Comparison of ENCODE assay signal across 9 mouse cellular contexts in the genomic region with DNA sequence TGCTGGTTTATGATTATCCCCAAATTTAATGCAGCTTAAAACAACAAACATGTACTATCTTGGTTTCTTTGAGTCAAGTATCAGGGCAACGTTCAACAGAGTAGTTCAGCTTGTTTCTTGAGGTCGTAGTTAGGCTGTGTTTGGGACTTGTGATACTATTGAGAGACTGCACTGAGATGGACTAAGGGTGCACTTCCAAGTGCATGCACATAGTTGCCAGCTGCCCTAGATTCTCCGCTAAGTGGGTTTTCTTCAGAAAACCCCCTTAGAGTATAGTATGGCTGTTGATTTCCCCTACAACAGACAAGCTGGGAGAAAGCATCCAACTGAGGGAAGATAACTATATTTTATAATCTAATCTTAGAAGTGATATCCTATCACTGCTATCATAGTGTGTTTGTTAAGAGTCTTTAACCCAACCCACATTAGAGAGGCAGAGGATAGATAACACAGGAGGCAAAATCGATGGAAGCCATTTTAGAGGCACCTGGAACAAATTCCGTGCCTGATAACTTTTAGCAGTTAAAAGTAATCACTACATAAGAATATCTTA. TPM values are rescaled to one million over a fixed set of nuclear protein-coding genes. Genes with fewer than 3 reads are reported as not detected.
DNase-seq lines count a peak whose midpoint lies in the region; ATAC-seq and TF ChIP-seq lines count a peak whose summit lies in the region.
"Had no signal": no experiment of that assay in that cellular context is flagged by ENCODE, and none has a peak within 500 bp of the region (broad histone marks: within the 10 kb centered on the region; RNA-seq: fewer than 3 reads in every experiment).

No protein-coding gene starts in this region.

- no peak for TF ChIP-seq POLR2A in lung, adult 2 months (IDR thresholded peaks at IDR 0.05; ENCODE audit: borderline replicate concordance, extremely low read depth, low read depth, low read length)

- intact Hi-C loops in gastrocnemius, adult 2 months (cut with DNase I) = no loop called here

- TF ChIP-seq CTCF in gastrocnemius, adult 2 months (IDR thresholded peaks at IDR 0.05) = no peak
- no peak for TF ChIP-seq CTCF in lung, adult 2 months (IDR thresholded peaks at IDR 0.05; ENCODE audit: insufficient read depth, low read length)

- no peaks in the 10 kb centered on the region for H3K9me3 ChIP-seq in intestine, embryonic 15.5 days

- no peak for ATAC-seq in intestine, embryonic 15.5 days
- no peak for ATAC-seq in granulocyte monocyte progenitor cell, adult 5-6 weeks (replicated peaks; ENCODE audit: poor library complexity, severe bottlenecking)

- H3K4me1 ChIP-seq in lung, adult 2 months (ENCODE audit: control insufficient read depth, insufficient read depth, low read length) = peaks cover 6% of the 10 kb centered on the region
- peaks cover 5% of the 10 kb centered on the region; the same call in 1 of the 2 replicates for H3K4me1 ChIP-seq in intestine, embryonic 15.5 days (replicated peaks)

- peak overlapping the region; percentile 97; the same call in 1 of the 2 replicates for H3K27ac ChIP-seq in gastrocnemius, adult 2 months
- H3K27ac ChIP-seq in intestine, embryonic 15.5 days = no peak overlapping the region

- WGBS in lung, adult 2 months = 56% methylated on average over 5 of the region's 5 CpGs
- WGBS in intestine, embryonic 15.5 days = 63% methylated on average over 5 of the region's 5 CpGs

- 0 out of 2 replicates have a peak overlapping the region, but pooled peaks have one; percentile 9 for H3K4me2 ChIP-seq in intestine, embryonic 15.5 days (replicated peaks)

- H3K9ac ChIP-seq in intestine, embryonic 15.5 days = no peak overlapping the region

- no peak for DNase-seq in gastrocnemius, adult 2 months
- DNase-seq in gastrocnemius, adult 18-20 months (ENCODE audit: low spot score) = no peak
- DNase-seq in lung, adult 2 months = no peak
- no peak for DNase-seq in lung, postnatal 14 days
- peak; percentile 20 for DNase-seq in naive thymus-derived CD4-positive, alpha-beta T cell, adult 2 months (ENCODE audit: low read depth)
- no peak for DNase-seq in cerebellum, adult 9-11 months
- DNase-seq: thymus, postnatal 36 days had no signal

- H3K36me3 ChIP-seq in intestine, embryonic 15.5 days = no peaks in the 10 kb centered on the region

- no peaks in the 10 kb centered on the region for H3K27me3 ChIP-seq in intestine, embryonic 15.5 days (replicated peaks)

- H3K4me3 ChIP-seq in gastrocnemius, adult 2 months = peak overlapping the region; percentile 86
- H3K4me3 ChIP-seq in lung, adult 2 months (replicated peaks; ENCODE audit: extremely low read depth, low read depth, low read length) = peak overlapping the region; percentile 31
- H3K4me3 ChIP-seq in intestine, embryonic 15.5 days (replicated peaks) = no peak overlapping the region

RNA-seq across cellular contexts. Expression of a gene that starts 1.7 kb away (rescaled TPM):
- total RNA-seq in gastrocnemius, adult 2 months (2021) = 10 to 100 TPM; 28.6 to 35.5 TPM
- 10 to 100 TPM; 34.6 to 35.3 TPM for total RNA-seq in gastrocnemius, adult 18-20 months (2021)
- polyA plus RNA-seq in lung, adult 2 months (2012; rRNA removed) = 17.6 and 28.2 TPM in 2 replicates
- polyA plus RNA-seq in intestine, embryonic 15.5 days (2015; fragmentation: Nextera tagmentation; extraction: Ambion mirVana) = 40.4 and 41.6 TPM in 2 replicates
- total RNA-seq in granulocyte monocyte progenitor cell, adult 5-6 weeks (2014; fragmentation: Nextera tagmentation) = 6.0 and 10.7 TPM in 2 replicates
- total RNA-seq in granulocyte monocyte progenitor cell, adult 5-6 weeks (2017) = 7.8 and 9.5 TPM in 2 replicates

RNA-seq across cellular contexts. Expression of a gene that starts 1.8 kb away (rescaled TPM):
- total RNA-seq in gastrocnemius, adult 2 months (2021) = 1 to 10 TPM; 8.8 to 9.8 TPM
- 1 to 10 TPM; 7.9 to 9.5 TPM for total RNA-seq in gastrocnemius, adult 18-20 months (2021)
- 6.9 and 9.0 TPM in 2 replicates for polyA plus RNA-seq in lung, adult 2 months (2012; rRNA removed)
- polyA plus RNA-seq in intestine, embryonic 15.5 days (2015; fragmentation: Nextera tagmentation; extraction: Ambion mirVana) = 28.7 and 31.5 TPM in 2 replicates
- total RNA-seq in granulocyte monocyte progenitor cell, adult 5-6 weeks (2014; fragmentation: Nextera tagmentation) = 47.2 and 56.2 TPM in 2 replicates
- total RNA-seq in granulocyte monocyte progenitor cell, adult 5-6 weeks (2017) = 55.1 and 58.4 TPM in 2 replicates

Comparison
In these comparisons a context has a peak if more than half of its experiments do, and no peak if none do; other contexts are left out.
1. RNA of a gene that starts 1.8 kb away (total RNA-seq): 47.2 to 58.4 TPM in granulocyte monocyte progenitor cell, adult 5-6 weeks; 8.8 to 9.8 TPM in gastrocnemius, adult 2 months and 7.9 to 9.5 TPM in gastrocnemius, adult 18-20 months; every median in the first group is over 4 times any median in the second.